Mouse (Mus musculus) layer of hippocampus, postnatal 25 days (tissue): Measurements from ENCODE around the gene Ctr9. TPM values are rescaled to one million over a fixed set of nuclear protein-coding genes. Genes with fewer than 3 reads are reported as not detected.

Source experiments
- DNase-seq, 2 experiments: peaks; one replicate each; pipeline ENCODE4 v3.0.0; 2022; ENCODE audit warnings: mixed read lengths in 2 of 2, low spot score in 1 of 2; ENCODE audit errors: extremely low spot score in 1 of 2
- total RNA-seq, 2 experiments: library from RNA; stranded (reverse); gene quantifications; 2 replicates each; pipeline ENCODE4 v1.2.3; 2021

The Ctr9 gene
- total RNA-seq, 2 experiments from 2014 or later: 49.8 to 54.5 TPM

GRCm38 (mm10) chr7:111024912-111025311 lies 3.8 kb upstream of the Ctr9 start:
- no peak for DNase-seq

GRCm38 (mm10) chr7:111029046-111029553 lies 349 bp downstream of the Ctr9 start:
- DNase-seq: no peak

GRCm38 (mm10) chr7:111048920-111049319 lies 20.2 kb downstream of the Ctr9 start:
- DNase-seq: no peak

- DNase-seq: peak; percentile 34 to 59
Measured at GRCm38 (mm10) chr7:111049652-111050421, 21.1 kb downstream of the Ctr9 start.

GRCm38 (mm10) chr7:111055221-111055620 lies 26.5 kb downstream of the Ctr9 start:
- no peak for DNase-seq

GRCm38 (mm10) chr7:111055984-111056657 lies 27.4 kb downstream of the Ctr9 start:
- DNase-seq: no peak

GRCm38 (mm10) chr7:111059527-111059926 lies 30.8 kb downstream of the Ctr9 start:
- DNase-seq: no peak

- no peak for DNase-seq
Measured at GRCm38 (mm10) chr7:111062971-111063370, 34.2 kb downstream of the Ctr9 start.

- no peak for DNase-seq
Measured at GRCm38 (mm10) chr7:111068181-111068580, 39.4 kb downstream of the Ctr9 start.

- DNase-seq: no peak
Measured at GRCm38 (mm10) chr7:111069439-111070166, 40.9 kb downstream of the Ctr9 start.

- DNase-seq: no peak
Measured at GRCm38 (mm10) chr7:111070167-111070496, 41.4 kb downstream of the Ctr9 start.

- no peak for DNase-seq
Measured at GRCm38 (mm10) chr7:111072410-111072809, 43.7 kb downstream of the Ctr9 start.

GRCm38 (mm10) chr7:111075288-111075687 lies 46.5 kb downstream of the Ctr9 start:
- DNase-seq: no peak

- no peak for DNase-seq
Measured at GRCm38 (mm10) chr7:111078271-111078670, 49.5 kb downstream of the Ctr9 start.

- DNase-seq: no peak
Measured at GRCm38 (mm10) chr7:111080026-111080425, 51.3 kb downstream of the Ctr9 start.

GRCm38 (mm10) chr7:111080876-111081275 lies 52.1 kb downstream of the Ctr9 start:
- DNase-seq: no peak

GRCm38 (mm10) chr7:111082043-111082821 lies 53.5 kb downstream of the Ctr9 start:
- peak; percentile 67 to 78 for DNase-seq

GRCm38 (mm10) chr7:111082822-111083732 lies 54.3 kb downstream of the Ctr9 start, which contains the start of gene Eif4g2:
Eif4g2 (minus strand) TSS chr7:111083030.
- peak; percentile 90 to 96 for DNase-seq

GRCm38 (mm10) chr7:111083733-111084120 lies 55.0 kb downstream of the Ctr9 start:
- no peak for DNase-seq
